Mouse (Mus musculus) E14TG2a.4 (cell line): ENCODE measurements around the gene Nudcd3.
A peak's percentile ranks its signal among the peaks of the same experiment; 100 is the strongest.

Experiments used
- H3K27me3 ChIP-seq: 2 replicates; pipeline ENCODE4 v1.6.1; 2014; ENCODE audit warnings: low read length, control low read depth; ENCODE audit not compliant: insufficient read depth
- H3K36me3 ChIP-seq: 2 replicates; pipeline ENCODE4 v1.6.1; 2014; ENCODE audit warnings: low read length, control low read depth; ENCODE audit not compliant: insufficient read depth
- H3K4me1 ChIP-seq: replicated peaks from 2 replicates; pipeline ENCODE4 v1.6.1; 2014; ENCODE audit warnings: low read depth, low read length, control low read depth
- H3K4me3 ChIP-seq: replicated peaks from 2 replicates; pipeline ENCODE4 v1.5.1; 2014; ENCODE audit warnings: mild to moderate bottlenecking, low read length
- H3K9me3 ChIP-seq: 2 replicates; pipeline ENCODE4 v1.6.1; 2014; ENCODE audit warnings: low read length, control low read depth
- CTCF ChIP-seq: conservative IDR thresholded peaks from 2 replicates; pipeline ENCODE4 v1.5.1; 2014; ENCODE audit warnings: low read length
- NANOG ChIP-seq: IDR thresholded peaks from 2 replicates; pipeline ENCODE4 v1.6.1; 2014; ENCODE audit warnings: borderline replicate concordance, low read length, mixed read lengths
- POU5F1 ChIP-seq: IDR thresholded peaks from 2 replicates; pipeline ENCODE4 v1.6.1; 2014; ENCODE audit warnings: low read length, borderline replicate concordance

Gene Nudcd3

GRCm38 (mm10) chr11:6132886-6133285, 67.3 kb downstream of the Nudcd3 start:
- no peaks in the 10 kb centered on the region for H3K9me3 ChIP-seq
- no peak overlapping the region for H3K4me3 ChIP-seq
- peaks cover 24% of the 10 kb centered on the region for H3K4me1 ChIP-seq
- H3K27me3 ChIP-seq, result no peaks in the 10 kb centered on the region
- TF ChIP-seq NANOG (no peak), POU5F1 (no peak), CTCF (no peak)
- H3K36me3 ChIP-seq, result peaks cover 14% of the 10 kb centered on the region

DNA sequence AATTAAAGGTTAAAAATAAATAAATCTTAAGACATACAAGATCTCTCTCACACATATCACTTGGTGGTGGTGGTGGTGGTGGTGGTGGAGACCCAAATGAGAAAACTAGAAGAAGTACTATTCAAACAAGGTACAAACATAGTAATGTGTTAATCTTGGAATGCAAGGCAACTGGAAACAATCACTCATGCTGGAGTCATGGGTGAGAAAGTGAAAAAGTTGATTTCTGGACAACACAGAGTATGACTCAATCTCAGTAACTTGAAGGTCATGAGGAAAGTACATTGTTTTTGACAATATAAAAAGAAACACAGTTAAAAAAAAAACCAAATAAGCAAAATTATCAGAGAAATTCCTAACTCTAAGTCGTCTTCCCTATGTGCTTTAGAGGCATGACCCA, 69.6 kb downstream of the Nudcd3 start:
- H3K9me3 ChIP-seq, result no peaks in the 10 kb centered on the region
- no peak for TF ChIP-seq NANOG
- no peak for TF ChIP-seq CTCF
- TF ChIP-seq POU5F1, result no peak
- no peak overlapping the region for H3K4me3 ChIP-seq
- peaks cover 25% of the 10 kb centered on the region for H3K4me1 ChIP-seq
- H3K27me3 ChIP-seq, result no peaks in the 10 kb centered on the region
- peaks cover 14% of the 10 kb centered on the region for H3K36me3 ChIP-seq

GRCm38 (mm10) chr11:6123605-6124120, 76.6 kb downstream of the Nudcd3 start:
- Histone ChIP-seq H3K4me1 (peaks cover 70% of the 10 kb centered on the region), H3K9me3 (no peaks in the 10 kb centered on the region), H3K4me3 (no peak overlapping the region), H3K36me3 (peaks cover 63% of the 10 kb centered on the region), H3K27me3 (no peaks in the 10 kb centered on the region)
- TF ChIP-seq POU5F1, result no peak
- TF ChIP-seq NANOG, result peak; percentile 59
- no peak for TF ChIP-seq CTCF

DNA sequence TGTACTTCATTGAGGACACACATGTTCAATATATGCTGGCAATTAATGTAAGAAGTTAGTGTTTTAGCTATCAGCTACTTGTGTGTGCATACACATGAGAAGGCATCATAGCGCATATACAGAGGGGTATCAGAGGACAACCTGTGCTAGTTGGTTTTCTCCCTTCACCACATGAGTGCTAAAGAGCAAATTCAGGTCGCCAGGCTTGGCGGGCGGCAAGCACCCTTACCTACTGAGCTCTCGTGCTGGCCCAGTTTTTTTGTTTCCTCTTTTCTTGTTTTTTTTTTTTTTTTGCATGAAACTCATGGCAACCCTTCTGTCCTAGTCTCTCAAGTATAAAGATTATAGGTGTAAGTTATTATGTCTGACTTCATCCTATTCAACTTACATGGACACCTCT, 77.6 kb downstream of the Nudcd3 start:
- H3K4me3 ChIP-seq, result no peak overlapping the region
- H3K9me3 ChIP-seq, result no peaks in the 10 kb centered on the region
- no peak for TF ChIP-seq POU5F1
- no peak for TF ChIP-seq NANOG
- no peak for TF ChIP-seq CTCF
- peaks cover 70% of the 10 kb centered on the region for H3K36me3 ChIP-seq
- no peaks in the 10 kb centered on the region for H3K27me3 ChIP-seq
- H3K4me1 ChIP-seq, result peaks cover 71% of the 10 kb centered on the region

GRCm38 (mm10) chr11:6120596-6120995, 79.6 kb downstream of the Nudcd3 start:
- Histone ChIP-seq H3K27me3 (no peaks in the 10 kb centered on the region), H3K4me3 (no peak overlapping the region), H3K36me3 (peaks cover 80% of the 10 kb centered on the region), H3K4me1 (peaks cover 59% of the 10 kb centered on the region), H3K9me3 (no peaks in the 10 kb centered on the region)
- no peak for TF ChIP-seq NANOG
- no peak for TF ChIP-seq POU5F1
- no peak for TF ChIP-seq CTCF

GRCm38 (mm10) chr11:6120001-6120400, 80.2 kb downstream of the Nudcd3 start:
- Histone ChIP-seq H3K36me3 (peaks cover 79% of the 10 kb centered on the region), H3K27me3 (no peaks in the 10 kb centered on the region), H3K9me3 (no peaks in the 10 kb centered on the region), H3K4me1 (peaks cover 53% of the 10 kb centered on the region), H3K4me3 (no peak overlapping the region)
- TF ChIP-seq NANOG (no peak), POU5F1 (no peak)

- TF ChIP-seq POU5F1, result no peak
- Histone ChIP-seq H3K27me3 (no peaks in the 10 kb centered on the region), H3K36me3 (peaks cover 80% of the 10 kb centered on the region), H3K4me3 (no peak overlapping the region), H3K9me3 (no peaks in the 10 kb centered on the region), H3K4me1 (peaks cover 47% of the 10 kb centered on the region)
These were observed 80.9 kb downstream of the Nudcd3 start for GRCm38 (mm10) chr11:6119312-6119711.

GRCm38 (mm10) chr11:6117956-6118355, 82.3 kb downstream of the Nudcd3 start:
- H3K27me3 ChIP-seq, result no peaks in the 10 kb centered on the region
- no peaks in the 10 kb centered on the region for H3K9me3 ChIP-seq
- peaks cover 33% of the 10 kb centered on the region for H3K4me1 ChIP-seq
- H3K36me3 ChIP-seq, result peaks cover 85% of the 10 kb centered on the region
- H3K4me3 ChIP-seq, result no peak overlapping the region
- no peak for TF ChIP-seq POU5F1
- no peak for TF ChIP-seq CTCF
- TF ChIP-seq NANOG, result no peak

DNA sequence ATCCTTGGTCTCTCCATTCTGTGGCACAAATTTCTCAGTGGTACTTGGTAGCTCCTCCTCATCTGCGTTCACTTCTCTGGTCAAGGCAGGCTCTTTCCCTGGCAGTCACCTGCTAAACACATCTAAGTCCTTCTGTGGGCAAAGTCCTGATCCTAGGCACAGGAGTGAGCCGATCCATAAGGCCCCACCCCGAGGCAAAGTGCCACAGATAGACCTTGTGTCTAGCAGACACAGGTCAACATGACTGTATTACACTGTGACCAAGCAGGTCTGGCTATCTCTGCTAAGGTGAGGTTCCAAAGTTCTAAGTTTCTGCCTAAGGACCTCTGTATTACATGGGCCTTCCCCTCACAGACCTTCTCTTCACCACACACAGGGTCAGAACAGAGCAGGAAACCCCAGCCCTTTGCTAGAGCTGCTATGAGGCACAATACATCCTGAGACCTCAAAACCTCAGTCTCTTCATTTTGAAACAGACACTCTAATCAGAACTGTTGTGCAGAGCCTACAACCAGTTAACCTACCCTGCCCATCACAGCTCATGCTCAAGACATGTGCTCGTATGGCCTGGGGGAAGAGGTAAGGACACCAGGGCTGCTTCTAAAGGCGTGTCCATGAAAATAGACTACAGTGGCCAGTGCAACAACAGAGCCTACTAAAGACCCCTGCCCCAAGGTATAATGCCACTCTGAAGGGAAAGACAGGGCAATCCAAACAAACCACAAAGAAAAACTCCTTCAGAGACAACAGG, 88.3 kb downstream of the Nudcd3 start:
- Histone ChIP-seq H3K36me3 (peaks cover 87% of the 10 kb centered on the region), H3K27me3 (no peaks in the 10 kb centered on the region), H3K4me1 (peaks cover 25% of the 10 kb centered on the region), H3K4me3 (no peak overlapping the region), H3K9me3 (no peaks in the 10 kb centered on the region)
- no peak for TF ChIP-seq CTCF
- no peak for TF ChIP-seq NANOG
- TF ChIP-seq POU5F1, result no peak
